ENCODE assay signal across 14 mouse cellular contexts in the genomic region with DNA sequence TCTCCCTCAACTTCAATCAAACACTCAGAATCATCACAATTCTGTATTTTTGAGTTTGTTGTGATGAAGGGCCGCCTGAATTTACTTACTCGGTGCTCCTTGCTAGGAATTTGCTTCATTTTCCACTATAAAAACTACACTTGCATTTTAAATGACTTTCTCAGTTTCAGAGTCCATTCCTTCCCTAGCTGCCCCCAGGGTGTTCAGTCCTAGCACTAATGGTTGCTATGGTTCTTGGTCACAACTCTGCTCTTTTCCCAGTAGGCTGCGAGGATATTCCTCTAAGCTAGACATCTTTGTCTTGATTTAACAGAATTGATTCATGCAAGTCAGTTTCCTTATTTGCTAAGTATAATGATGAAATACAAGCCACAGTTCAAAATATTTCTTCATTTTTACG.
"Had no signal": no experiment of that assay in that cellular context is flagged by ENCODE, and none has a peak within 500 bp of the region (broad histone marks: within the 10 kb centered on the region; RNA-seq: fewer than 3 reads in every experiment).

No protein-coding gene starts in this region.

- ATAC-seq: hindbrain, embryonic 16.5 days; inflammation-experienced regulatory T-cells, adult 6 months; intestine, postnatal 0 days; liver, embryonic 12.5 days had no signal

- H3K27me3 ChIP-seq: limb, embryonic 15.5 days; liver, embryonic 12.5 days; lung, embryonic 15.5 days; megakaryocyte, embryonic 14.5 days had no signal

- H3K9ac ChIP-seq: limb, embryonic 15.5 days; liver, embryonic 12.5 days; lung, embryonic 15.5 days had no signal

- H3K9me3 ChIP-seq: limb, embryonic 15.5 days; liver, embryonic 12.5 days; lung, embryonic 15.5 days; megakaryocyte, embryonic 14.5 days had no signal

- H3K4me1 ChIP-seq: limb, embryonic 15.5 days; liver, embryonic 12.5 days; lung, embryonic 15.5 days; megakaryocyte, embryonic 14.5 days had no signal

- H3K4me3 ChIP-seq: limb, embryonic 15.5 days; liver, embryonic 12.5 days; lung, embryonic 15.5 days; megakaryocyte, embryonic 14.5 days had no signal

- H3K27ac ChIP-seq: limb, embryonic 15.5 days; liver, embryonic 12.5 days; lung, embryonic 15.5 days; macrophage; stomach, postnatal 0 days had no signal

- H3K36me3 ChIP-seq: limb, embryonic 15.5 days; liver, embryonic 12.5 days; lung, embryonic 15.5 days had no signal

- H3K4me2 ChIP-seq: limb, embryonic 15.5 days; liver, embryonic 12.5 days; lung, embryonic 15.5 days; midbrain, embryonic 11.5 days had no signal

- DNase-seq: layer of hippocampus, postnatal 36 days; lung, postnatal 14 days; right cerebral cortex, postnatal 25 days; thymus, postnatal 14 days had no signal
